Mouse (Mus musculus) CH12.LX (cell line): ENCODE results near the gene Eif4g3. TPM values are rescaled to one million over a fixed set of nuclear protein-coding genes. Genes with fewer than 3 reads are reported as not detected.

Source experiments
- DNase-seq: peaks from one replicate; pipeline ENCODE4 v3.0.0-alpha.2; 2013; ENCODE audit errors: extremely low read depth
- H3K27ac ChIP-seq: 2 replicates; pipeline ENCODE4 v1.5.1; 2012; ENCODE audit warnings: low read depth, mild to moderate bottlenecking, control low read depth, moderate library complexity; ENCODE audit not compliant: insufficient read depth
- H3K27me3 ChIP-seq: replicated peaks from 2 replicates; pipeline ENCODE3; 2012; ENCODE audit warnings: inconsistent platforms
- H3K36me3 ChIP-seq, 2 experiments: replicated peaks in 1 of 2; 2 replicates each; pipeline versions ENCODE3 to v1.6.1; 2012; ENCODE audit warnings: inconsistent platforms in 1 of 2, low read length in 1 of 2, mild to moderate bottlenecking in 1 of 2, mixed read lengths in 1 of 2, moderate library complexity in 1 of 2; ENCODE audit not compliant: control insufficient read depth in 1 of 2, insufficient read depth in 1 of 2
- H3K4me1 ChIP-seq, 2 experiments: 2 replicates each; pipeline ENCODE4 v1.6.1; 2012; ENCODE audit warnings: inconsistent platforms in 1 of 2, moderate library complexity in 1 of 2; ENCODE audit not compliant: insufficient read depth in 2 of 2, control insufficient read depth in 1 of 2
- H3K4me2 ChIP-seq: 2 replicates; pipeline ENCODE4 v1.6.1; 2012; ENCODE audit warnings: low read depth, mild to moderate bottlenecking, control low read depth; ENCODE audit not compliant: poor library complexity, insufficient read depth, severe bottlenecking
- H3K4me3 ChIP-seq, 3 experiments: fragments of 150-350 bp in 1 of 3; sonication (generic) in 1 of 3; replicated peaks in 1 of 3; 2 replicates each; pipeline versions ENCODE3 to v1.5.1; 2011 to 2012; ENCODE audit warnings: low read depth in 2 of 3, low read length in 2 of 3, mild to moderate bottlenecking in 2 of 3, moderate library complexity in 2 of 3, control low read depth in 1 of 3, improper control_type of control experiment in 1 of 3, inconsistent platforms in 1 of 3, mixed read lengths in 1 of 3; ENCODE audit not compliant: poor library complexity in 1 of 3
- H3K79me2 ChIP-seq: replicated peaks from 2 replicates; pipeline ENCODE4 v1.6.1; 2012; ENCODE audit warnings: mild to moderate bottlenecking, moderate library complexity; ENCODE audit not compliant: control insufficient read depth, poor library complexity, insufficient read depth, severe bottlenecking; ENCODE audit errors: extremely low read depth
- H3K9ac ChIP-seq: 2 replicates; pipeline ENCODE4 v1.6.1; 2012; ENCODE audit warnings: low read depth, mild to moderate bottlenecking, control low read depth, moderate library complexity; ENCODE audit not compliant: insufficient read depth
- H3K9me3 ChIP-seq: replicated peaks from 2 replicates; pipeline ENCODE3; 2012; ENCODE audit warnings: low read length, inconsistent platforms, mixed read lengths
- BHLHE40 ChIP-seq: IDR thresholded peaks from 2 replicates; pipeline ENCODE4 v1.6.1; 2011; ENCODE audit warnings: mild to moderate bottlenecking, low read depth, low read length, improper control_type of control experiment
- CHD1 ChIP-seq: IDR thresholded peaks from 2 replicates; pipeline ENCODE4 v1.6.1; 2012; ENCODE audit warnings: low read depth, low read length, improper control_type of control experiment, inconsistent platforms
- CHD2 ChIP-seq: IDR thresholded peaks from 2 replicates; pipeline ENCODE4 v1.6.1; 2011; ENCODE audit warnings: low read length, improper control_type of control experiment
- CTCF ChIP-seq, 2 experiments: IDR thresholded peaks in 1 of 2; conservative IDR thresholded peaks in 1 of 2; 2 replicates each; pipeline ENCODE4 v1.5.1; 2011 to 2012; ENCODE audit warnings: low read depth in 2 of 2, low read length in 2 of 2, improper control_type of control experiment in 1 of 2, inconsistent platforms in 1 of 2, mild to moderate bottlenecking in 1 of 2, moderate library complexity in 1 of 2
- E2F4 ChIP-seq: IDR thresholded peaks from 2 replicates; pipeline ENCODE4 v1.6.1; 2011; ENCODE audit warnings: low read depth, low read length, improper control_type of control experiment; ENCODE audit not compliant: insufficient replicate concordance
- ELF1 ChIP-seq: IDR thresholded peaks from 2 replicates; pipeline ENCODE4 v1.6.1; 2014; ENCODE audit warnings: low read depth, mild to moderate bottlenecking, inconsistent platforms, low read length, improper control_type of control experiment
- EP300 ChIP-seq: IDR thresholded peaks from 2 replicates; pipeline ENCODE4 v1.6.1; 2011; ENCODE audit warnings: low read length, improper control_type of control experiment
- ETS1 ChIP-seq: conservative IDR thresholded peaks from 2 replicates; pipeline ENCODE4 v1.6.1; 2012; ENCODE audit warnings: low read depth, mild to moderate bottlenecking, inconsistent platforms, low read length, improper control_type of control experiment, moderate library complexity
- HCFC1 ChIP-seq: IDR thresholded peaks from 2 replicates; pipeline ENCODE4 v1.6.1; 2012; ENCODE audit warnings: low read depth, mild to moderate bottlenecking, inconsistent platforms, low read length, improper control_type of control experiment
- IRF4 ChIP-seq: IDR thresholded peaks from 2 replicates; pipeline ENCODE4 v1.6.1; 2014; ENCODE audit warnings: low read depth, mild to moderate bottlenecking, inconsistent platforms, low read length, improper control_type of control experiment
- JUN ChIP-seq: IDR thresholded peaks from 2 replicates; pipeline ENCODE4 v1.6.1; 2011; ENCODE audit warnings: low read depth, mild to moderate bottlenecking, low read length, improper control_type of control experiment, moderate library complexity; ENCODE audit not compliant: insufficient read depth
- MEF2A ChIP-seq: IDR thresholded peaks from 2 replicates; pipeline ENCODE4 v1.6.1; 2014; ENCODE audit warnings: low read depth, mild to moderate bottlenecking, inconsistent platforms, low read length, improper control_type of control experiment, borderline replicate concordance
- MXI1 ChIP-seq: IDR thresholded peaks from 2 replicates; pipeline ENCODE4 v1.6.1; 2011; ENCODE audit warnings: mild to moderate bottlenecking, low read depth, low read length, improper control_type of control experiment
- MYC ChIP-seq: IDR thresholded peaks from 2 replicates; pipeline ENCODE4 v1.6.1; 2011; ENCODE audit warnings: low read depth, mild to moderate bottlenecking, improper control_type of control experiment, low read length
- NRF1 ChIP-seq: IDR thresholded peaks from 2 replicates; pipeline ENCODE4 v1.6.1; 2014; ENCODE audit warnings: low read depth, mild to moderate bottlenecking, inconsistent platforms, low read length, improper control_type of control experiment, moderate library complexity
- POLR2A ChIP-seq: IDR thresholded peaks from 2 replicates; pipeline ENCODE4 v1.6.1; 2011; ENCODE audit warnings: low read depth, mild to moderate bottlenecking, improper control_type of control experiment, low read length
- POLR2AphosphoS2 ChIP-seq: IDR thresholded peaks from 2 replicates; pipeline ENCODE4 v1.6.1; 2011; ENCODE audit warnings: low read depth, low read length, improper control_type of control experiment
- RCOR1 ChIP-seq: conservative IDR thresholded peaks from 2 replicates; pipeline ENCODE4 v1.6.1; 2012; ENCODE audit warnings: low read depth, mild to moderate bottlenecking, inconsistent platforms, low read length, improper control_type of control experiment
- SIN3A ChIP-seq: IDR thresholded peaks from 2 replicates; pipeline ENCODE4 v1.6.1; 2012; ENCODE audit warnings: low read length, improper control_type of control experiment, inconsistent platforms
- SMC3 ChIP-seq: IDR thresholded peaks from 2 replicates; pipeline ENCODE4 v1.6.1; 2011; ENCODE audit warnings: low read depth, low read length, improper control_type of control experiment
- TBP ChIP-seq: conservative IDR thresholded peaks from 2 replicates; pipeline ENCODE4 v1.6.1; 2011; ENCODE audit warnings: low read depth, low read length, improper control_type of control experiment
- TCF12 ChIP-seq: IDR thresholded peaks from 2 replicates; pipeline ENCODE4 v1.6.1; 2014; ENCODE audit warnings: low read depth, mild to moderate bottlenecking, inconsistent platforms, low read length, improper control_type of control experiment
- UBTF ChIP-seq: IDR thresholded peaks from 2 replicates; pipeline ENCODE4 v1.6.1; 2012; ENCODE audit warnings: low read depth, mild to moderate bottlenecking, inconsistent platforms, low read length, improper control_type of control experiment, moderate library complexity
- USF1 ChIP-seq: IDR thresholded peaks from 2 replicates; pipeline ENCODE4 v1.6.1; 2014; ENCODE audit warnings: low read depth, mild to moderate bottlenecking, inconsistent platforms, low read length, improper control_type of control experiment
- USF2 ChIP-seq: conservative IDR thresholded peaks from 2 replicates; pipeline ENCODE4 v1.6.1; 2011; ENCODE audit warnings: low read depth, low read length, improper control_type of control experiment
- ZKSCAN1 ChIP-seq: IDR thresholded peaks from 2 replicates; pipeline ENCODE4 v1.6.1; 2012; ENCODE audit warnings: low read depth, inconsistent platforms, low read length, improper control_type of control experiment, borderline replicate concordance
- ZMIZ1 ChIP-seq: IDR thresholded peaks from 2 replicates; pipeline ENCODE4 v1.6.1; 2012; ENCODE audit warnings: low read depth, mild to moderate bottlenecking, inconsistent platforms, low read length, improper control_type of control experiment
- ZNF384 ChIP-seq: IDR thresholded peaks from 2 replicates; pipeline ENCODE4 v1.6.1; 2012; ENCODE audit warnings: low read depth, low read length, improper control_type of control experiment, inconsistent platforms
- dilution Hi-C: fragments of 300-500 bp; cut with MboI; formaldehyde crosslinking; loops from 2 replicates; pipeline ENCODE4 v1.14.3; 2020; ENCODE audit warnings: low sequenced_read_pairs; ENCODE audit not compliant: extremely low pct_unique_long_range_greater_than_20kb, extremely low pct_ligation_motif_present
- in situ Hi-C: fragments of 300-500 bp; cut with MboI; formaldehyde crosslinking; loops from 3 replicates; pipeline ENCODE4 v1.14.3; 2019; ENCODE audit warnings: low sequenced_read_pairs, low pct_ligation_motif_present, low pct_unique_long_range_greater_than_20kb, mixed read lengths
- polyA plus RNA-seq: library from polyadenylated mRNA; unstranded; fragments of >175 nt; gene quantifications from 2 replicates; pipeline ENCODE4 v1.2.1, GENCODE M21; 2012; ENCODE audit warnings: low read depth; ENCODE audit not compliant: insufficient read length
- total RNA-seq, 2 experiments: library from RNA; depleted of rRNA; stranded (reverse); fragments of 300-350 nt in 1 of 2; fragments of >200 nt in 1 of 2; gene quantifications; 2 replicates each; pipeline ENCODE4 v1.2.3; 2012 to 2014

The Eif4g3 gene
- total and polyA plus RNA-seq, 3 experiments, result 10.8 to 47.2 (median 24.0) TPM

GRCm38 (mm10) chr4:138131226-138131625 lies 138.4 kb downstream of the Eif4g3 start:
- H3K9ac ChIP-seq, result no peak overlapping the region
- TF ChIP-seq SIN3A, result no peak
- no peak for TF ChIP-seq SMC3
- no peak for TF ChIP-seq JUN
- no peak for TF ChIP-seq E2F4
- TF ChIP-seq UBTF, result no peak
- no peak for TF ChIP-seq CHD1
- no peak for TF ChIP-seq ZNF384
- TF ChIP-seq POLR2AphosphoS2, result no peak
- no peak for TF ChIP-seq CTCF (conservative IDR thresholded peaks at IDR 0.05 in 1 of 2, IDR thresholded peaks at IDR 0.05 in 1 of 2; ENCODE audit: low read depth in 2 of 2, low read length in 2 of 2)
- TF ChIP-seq BHLHE40, result no peak
- no peak for TF ChIP-seq CHD2
- TF ChIP-seq EP300, result no peak
- no peak for TF ChIP-seq NRF1
- no peak for TF ChIP-seq USF2
- TF ChIP-seq POLR2A, result no peak
- no peak for TF ChIP-seq MXI1
- TF ChIP-seq MYC, result no peak
- no peak for TF ChIP-seq IRF4
- no peak for TF ChIP-seq ELF1
- no peak for TF ChIP-seq USF1
- TF ChIP-seq, all 38 proteins: peak for 0
- DNase-seq, result peak; percentile 3
- Histone ChIP-seq H3K27ac (no peak overlapping the region), H3K36me3 (peaks cover 46 to 86% of the 10 kb centered on the region in 2 experiments), H3K9me3 (no peaks in the 10 kb centered on the region), H3K79me2 (no peaks in the 10 kb centered on the region; the same call in 1 of the 2 replicates), H3K27me3 (no peaks in the 10 kb centered on the region), H3K4me1 (peaks cover 0 to 12% of the 10 kb centered on the region in 2 experiments; a peak in 2 of 4 replicates), H3K4me2 (no peak overlapping the region), H3K4me3 (no peak overlapping the region)
- in situ Hi-C loops, result no loop called here
- dilution Hi-C loops, result no loop called here

GRCm38 (mm10) chr4:138131716-138132115 lies 138.9 kb downstream of the Eif4g3 start:
- Histone ChIP-seq H3K79me2 (no peaks in the 10 kb centered on the region; the same call in 1 of the 2 replicates), H3K4me1 (peaks cover 0 to 12% of the 10 kb centered on the region in 2 experiments; a peak in 2 of 4 replicates), H3K4me2 (no peak overlapping the region), H3K9me3 (no peaks in the 10 kb centered on the region), H3K27me3 (no peaks in the 10 kb centered on the region), H3K4me3 (no peak overlapping the region), H3K27ac (no peak overlapping the region), H3K36me3 (peaks cover 41 to 86% of the 10 kb centered on the region in 2 experiments), H3K9ac (no peak overlapping the region)
- no peak for DNase-seq
- in situ Hi-C loops (no loop called here), dilution Hi-C loops (no loop called here)
- TF ChIP-seq TBP (no peak), CTCF (conservative IDR thresholded peaks at IDR 0.05 in 1 of 2, IDR thresholded peaks at IDR 0.05 in 1 of 2; ENCODE audit: low read depth in 2 of 2, low read length in 2 of 2) (no peak), ETS1 (no peak), EP300 (no peak), ZMIZ1 (no peak), UBTF (no peak), MEF2A (no peak), POLR2AphosphoS2 (no peak), TCF12 (no peak), HCFC1 (no peak), MYC (no peak), USF2 (no peak), E2F4 (no peak), CHD1 (no peak), USF1 (no peak), SIN3A (no peak), MXI1 (no peak), RCOR1 (no peak), ZKSCAN1 (no peak), BHLHE40 (no peak)
